Mouse (Mus musculus) small intestine, adult 2 months (tissue): ENCODE results near the gene 2300002M23Rik.

Experiments
- CTCF ChIP-seq: fragments of 200-500 bp; IDR thresholded peaks from 2 replicates; pipeline ENCODE4 v1.5.1; 2012; ENCODE audit warnings: low read depth, mild to moderate bottlenecking, control low read depth, inconsistent platforms, low read length, moderate library complexity, mixed read lengths; ENCODE audit not compliant: insufficient replicate concordance, insufficient read length; ENCODE audit errors: extremely low read depth
- POLR2A ChIP-seq: fragments of 200-500 bp; IDR thresholded peaks from 2 replicates; pipeline ENCODE4 v1.6.1; 2012; ENCODE audit warnings: low read depth, mild to moderate bottlenecking, control low read depth, inconsistent platforms, low read length, moderate library complexity

DNA sequence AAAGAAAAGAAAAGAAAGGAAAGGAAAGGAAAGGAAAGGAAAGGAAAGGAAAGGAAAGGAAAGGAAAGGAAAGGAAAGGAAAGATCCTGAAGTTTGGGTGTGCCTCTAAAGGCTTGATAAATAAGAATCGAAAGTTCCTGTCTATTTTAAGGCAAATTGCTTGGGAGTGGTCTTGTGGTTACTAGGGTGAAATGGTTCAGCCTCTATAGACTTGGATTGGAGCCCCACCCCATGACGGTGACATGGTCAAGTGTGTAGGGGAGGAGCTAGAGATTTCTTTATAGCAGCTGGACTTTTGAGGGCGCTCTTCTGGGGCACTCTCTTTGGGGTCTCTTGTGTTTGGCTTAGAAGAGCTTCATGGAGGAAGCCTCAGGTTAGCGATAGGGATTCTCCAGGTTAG lies 26.5 kb downstream of the 2300002M23Rik start:
- TF ChIP-seq POLR2A (no peak), CTCF (no peak)
